Mouse (Mus musculus): ENCODE results near the gene Zfp106.

The Zfp106 gene

DNA sequence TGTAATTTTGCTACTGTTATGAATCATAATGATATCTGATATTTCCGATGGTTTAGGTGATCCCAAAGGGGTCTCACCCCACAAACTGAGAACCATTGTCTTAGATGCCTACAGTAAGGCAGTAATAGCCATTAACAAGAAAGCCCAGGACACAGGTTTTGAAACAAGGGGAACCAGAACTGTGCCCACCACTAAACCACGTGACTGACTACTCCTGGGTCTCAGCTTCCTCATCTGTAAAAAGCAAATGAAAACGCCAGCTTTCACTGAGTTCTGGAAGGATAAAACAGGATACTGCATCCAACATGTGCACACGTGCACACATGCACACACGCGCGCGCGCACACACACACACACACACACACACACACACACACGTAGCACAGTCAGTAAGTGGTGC, 93.9 kb downstream of the Zfp106 start:
- no peak for DNase-seq

DNA sequence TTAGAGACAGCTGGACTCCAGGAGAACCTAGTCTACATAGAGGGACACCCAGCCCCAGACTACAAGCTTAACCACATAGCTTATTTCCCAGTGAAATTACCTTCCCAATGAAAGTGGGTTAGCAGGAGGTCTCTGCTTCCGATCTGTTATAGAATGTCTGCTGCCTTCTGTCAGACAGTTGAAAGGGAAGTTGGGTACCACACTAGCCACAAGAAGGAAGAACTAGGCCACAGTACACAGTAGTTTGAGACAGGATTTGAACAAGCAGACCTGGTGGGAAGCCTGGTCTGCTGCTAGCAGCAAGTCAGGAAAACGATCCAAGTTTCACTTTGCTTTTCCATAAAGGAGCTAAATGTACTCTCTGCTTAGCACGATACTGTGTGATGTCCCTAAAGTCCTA, 94.4 kb downstream of the Zfp106 start:
- no peak for DNase-seq

DNA sequence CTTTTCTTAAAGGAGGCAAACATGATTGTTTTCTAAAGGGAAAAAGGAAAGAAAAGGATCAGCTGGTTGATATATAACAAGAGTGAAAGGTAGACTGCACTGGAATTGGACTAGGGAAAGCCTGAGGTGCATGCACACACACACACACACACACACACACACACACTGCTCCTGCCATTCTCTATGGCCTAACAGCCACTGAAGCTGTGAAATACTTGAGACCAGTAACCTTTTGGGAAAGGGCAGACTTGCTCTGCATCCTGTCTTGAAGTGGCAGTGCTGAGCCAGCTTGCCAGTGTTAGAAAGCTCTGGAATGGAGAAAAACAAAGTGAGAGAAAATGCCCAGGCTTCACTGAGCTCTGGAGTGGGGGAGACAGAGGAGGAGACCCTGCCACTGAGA, 95.6 kb downstream of the Zfp106 start:
- no peak for DNase-seq

DNA sequence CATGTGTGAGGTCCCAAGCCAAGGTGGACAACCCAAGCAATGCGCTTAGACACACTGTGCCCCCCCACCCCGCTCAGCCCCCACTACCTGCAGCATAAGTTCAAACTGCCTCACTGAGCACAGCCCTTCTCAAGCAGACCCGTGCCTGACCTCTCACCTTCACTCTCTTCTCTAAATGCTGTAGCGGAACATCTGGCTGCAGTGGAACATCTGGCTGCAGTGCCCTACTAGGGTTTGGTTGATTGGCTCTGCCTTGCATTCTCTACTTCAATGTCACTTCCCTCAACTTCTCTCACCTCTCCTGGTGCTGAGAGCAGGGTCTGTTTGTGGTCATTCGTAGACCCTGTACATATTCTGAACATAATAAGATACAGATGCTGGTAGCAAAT, 98.3 kb downstream of the Zfp106 start:
- DNase-seq: no peak

DNA sequence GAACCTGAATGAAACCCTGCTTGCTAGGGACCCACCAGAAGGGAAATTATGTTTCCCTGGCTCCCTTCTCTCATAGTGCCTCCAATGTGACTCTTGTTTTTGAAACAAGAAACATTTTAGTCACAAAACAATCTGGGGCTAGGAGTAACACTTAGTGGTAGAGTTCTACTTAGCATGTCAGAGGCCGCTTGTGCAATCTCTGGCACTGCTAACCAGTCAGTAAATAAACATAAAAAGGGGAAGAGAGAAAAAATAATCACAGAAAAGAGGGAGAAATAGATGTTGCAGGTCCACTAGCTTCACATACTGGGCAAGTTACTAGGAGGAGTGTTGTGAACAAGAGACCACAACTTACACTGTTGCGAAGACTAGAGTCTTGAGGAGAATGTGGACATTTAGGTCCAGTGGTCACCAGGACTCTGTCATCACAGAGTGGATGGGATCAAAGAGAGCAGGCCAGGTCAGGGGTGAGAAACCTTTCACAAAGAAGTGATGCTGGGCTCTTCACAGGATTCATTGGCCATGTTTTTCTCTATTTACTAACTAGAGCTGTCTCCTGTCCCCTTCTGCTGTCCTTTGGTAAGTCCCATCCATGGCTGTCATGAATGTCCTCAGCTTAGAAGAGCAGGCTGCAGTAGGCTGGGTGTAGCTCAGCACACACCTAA, 98.8 kb downstream of the Zfp106 start:
- DNase-seq: no peak

DNA sequence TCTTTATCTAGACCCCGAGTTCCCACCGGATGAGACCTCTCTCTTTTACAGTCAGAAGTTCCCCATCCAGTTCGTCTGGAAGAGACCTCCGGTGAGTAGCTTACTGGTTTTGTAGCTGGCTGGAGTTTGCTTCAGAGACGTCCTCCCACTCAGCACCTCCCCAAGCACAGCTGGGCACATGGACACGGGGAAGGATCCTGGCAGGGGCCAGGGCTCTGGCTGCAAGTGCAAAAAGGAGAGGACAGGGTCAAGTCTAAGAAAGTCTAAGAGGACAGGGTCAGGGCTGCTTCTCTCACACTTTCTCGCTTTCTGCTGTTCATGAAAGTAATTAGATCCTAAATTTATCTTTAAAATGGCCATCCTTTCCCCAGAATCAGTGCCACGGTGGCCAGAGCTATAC, 99.6 kb downstream of the Zfp106 start:
- DNase-seq: no peak

DNA sequence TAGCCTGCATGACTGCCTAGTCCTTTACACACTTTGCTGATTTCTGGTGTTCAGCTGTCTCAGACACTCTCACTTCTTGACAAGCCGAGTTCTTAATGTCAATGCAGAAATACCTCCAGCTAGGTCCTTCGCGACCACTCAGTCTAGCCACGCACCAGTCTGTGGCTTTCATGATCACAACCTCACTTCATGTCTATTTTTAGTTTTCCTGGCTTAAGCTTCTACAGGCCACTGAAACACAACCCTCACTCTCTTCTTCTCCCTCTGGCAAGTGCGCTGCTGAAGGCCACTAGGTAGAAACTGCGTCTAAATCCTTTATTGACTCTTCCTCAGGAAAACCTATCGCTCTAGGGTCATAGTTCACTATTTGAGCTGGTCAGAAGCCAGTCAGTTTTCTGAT, 100.3 kb downstream of the Zfp106 start:
- DNase-seq: no peak

DNA sequence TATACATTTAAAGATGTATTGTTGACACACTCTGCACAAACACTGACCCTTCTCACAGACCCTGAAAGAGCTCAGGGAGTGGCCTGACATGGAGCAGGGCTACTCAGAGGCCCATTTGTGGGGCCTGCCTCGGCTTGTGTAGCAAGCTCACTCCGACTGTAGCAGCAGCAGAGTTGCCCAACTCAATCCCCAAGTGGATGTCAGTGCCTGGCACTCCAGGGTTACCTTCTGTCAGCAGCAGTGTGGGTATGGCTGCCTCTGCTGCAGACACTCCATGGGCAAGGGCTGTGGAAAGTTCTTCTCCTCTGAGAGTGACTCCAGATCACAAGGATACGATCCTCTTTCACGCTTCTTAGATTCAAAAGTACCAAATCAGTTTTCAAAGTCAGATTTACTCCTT, 103.4 kb downstream of the Zfp106 start:
- no peak for DNase-seq

Measured in cerebellum, adult 11 months (tissue).